In the genomic region with DNA sequence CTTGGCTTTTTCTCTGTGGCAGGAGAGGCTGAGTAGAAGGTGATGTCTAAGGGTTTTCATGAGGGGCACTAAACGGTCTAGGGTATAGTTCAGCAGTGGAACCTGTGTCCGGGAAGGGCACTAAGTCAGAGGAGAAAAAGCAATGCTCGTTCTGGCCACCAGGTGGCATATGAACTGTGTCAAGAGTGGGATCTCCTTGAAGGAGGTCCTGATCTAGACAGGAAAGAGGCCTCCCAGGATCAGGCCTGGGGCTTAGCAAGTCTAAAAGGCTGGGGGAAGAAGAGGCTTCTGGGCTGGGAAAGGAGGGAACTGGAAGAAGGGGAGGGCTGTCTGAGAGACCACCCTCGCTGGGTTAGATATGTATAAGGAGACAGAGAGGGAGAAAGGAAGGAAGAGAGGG, we compare ENCODE assay signal across 8 mouse cellular contexts. TPM values are rescaled to one million over a fixed set of nuclear protein-coding genes. Genes with fewer than 3 reads are reported as not detected.
DNase-seq lines count a peak whose midpoint lies in the region; ATAC-seq and TF ChIP-seq lines count a peak whose summit lies in the region.

No protein-coding gene starts in this region.

- H3K9ac ChIP-seq in lung, embryonic 14.5 days = no peak overlapping the region

- TF ChIP-seq POLR2A in embryonic fibroblast, embryonic 13.5 days (IDR thresholded peaks at IDR 0.05; ENCODE audit: low read depth, low read length) = no peak

- no peaks in the 10 kb centered on the region; the same call in 1 of the 2 replicates for H3K27me3 ChIP-seq in lung, embryonic 14.5 days (ENCODE audit: insufficient read depth, low read length)

- peak; percentile 41; the same call in 1 of the 2 replicates for TF ChIP-seq CTCF in embryonic fibroblast, embryonic 13.5 days (IDR thresholded peaks at IDR 0.05; ENCODE audit: borderline replicate concordance, insufficient read depth, low read length)
- TF ChIP-seq CTCF in lung, embryonic 14.5 days (IDR thresholded peaks at IDR 0.05; ENCODE audit: low read depth) = peak; percentile 93

- no peaks in the 10 kb centered on the region for H3K9me3 ChIP-seq in lung, embryonic 14.5 days (ENCODE audit: low read depth, low read length)

- no peaks in the 10 kb centered on the region for H3K4me1 ChIP-seq in embryonic fibroblast, embryonic 13.5 days (ENCODE audit: control insufficient read depth, insufficient read depth, low read length)
- peaks cover 4% of the 10 kb centered on the region; the same call in 1 of the 2 replicates for H3K4me1 ChIP-seq in lung, embryonic 14.5 days (ENCODE audit: insufficient read depth)

- DNase-seq in ES-CJ7 (ENCODE audit: low read depth, low spot score) = peak; percentile 72
- DNase-seq in brain, adult 2 months (ENCODE audit: low read depth, low spot score) = peak; percentile 91
- peak; percentile 79 to 90 for DNase-seq in heart, postnatal 14 days
- peak; percentile 85 for DNase-seq in layer of hippocampus, adult 11-12 months (ENCODE audit: low spot score)
- DNase-seq in lung, embryonic 14.5 days = peak; percentile 94
- peak; percentile 67 for DNase-seq in ovary, postnatal 36 days (ENCODE audit: low spot score)
- peak; percentile 82 for DNase-seq in thymus, postnatal 4 days

- no peak overlapping the region for H3K27ac ChIP-seq in embryonic fibroblast, embryonic 13.5 days (ENCODE audit: insufficient read depth, low read length)
- H3K27ac ChIP-seq in lung, embryonic 14.5 days (ENCODE audit: low read depth) = no peak overlapping the region

- no peaks in the 10 kb centered on the region for H3K36me3 ChIP-seq in lung, embryonic 14.5 days (ENCODE audit: insufficient read depth)

- ATAC-seq in lung, embryonic 14.5 days (ENCODE audit: insufficient read depth) = peak; percentile 21; the same call in 1 of the 2 replicates

- H3K4me3 ChIP-seq in embryonic fibroblast, embryonic 13.5 days (ENCODE audit: insufficient read depth, low read length) = no peak overlapping the region
- H3K4me3 ChIP-seq in lung, embryonic 14.5 days (ENCODE audit: low read depth, low read length) = no peak overlapping the region

- 7% methylated on average over 4 of the region's 4 CpGs for WGBS in lung, embryonic 14.5 days

- intact Hi-C loops in heart, postnatal 14 days (cut with DNase I) = loop anchor here (1.0 to 10.0 kb wide), 4 partner anchors 70 to 552 kb away; no protein-coding TSS in a partner anchor

- H3K4me2 ChIP-seq in lung, embryonic 14.5 days = no peak overlapping the region

RNA-seq across cellular contexts. Expression of a gene that starts 16.4 kb away (rescaled TPM):
- not detected in 2 replicates for polyA plus RNA-seq in embryonic fibroblast, embryonic 13.5 days (2011; ENCODE audit: insufficient read length, low read depth, missing spikeins)
- not detected for total RNA-seq in heart, postnatal 14 days (2021)
- polyA plus RNA-seq in lung, embryonic 14.5 days (2014; fragmentation: Nextera tagmentation; extraction: Ambion mirVana) = not detected in 2 replicates

RNA-seq across cellular contexts. Expression of a gene that starts 56.2 kb away (rescaled TPM):
- 23.7 and 50.9 TPM in 2 replicates for polyA plus RNA-seq in embryonic fibroblast, embryonic 13.5 days (2011; ENCODE audit: insufficient read length, low read depth, missing spikeins)
- total RNA-seq in heart, postnatal 14 days (2021) = 100 to 1,000 TPM; 397 to 446 TPM
- polyA plus RNA-seq in lung, embryonic 14.5 days (2014; fragmentation: Nextera tagmentation; extraction: Ambion mirVana) = 4.0 and 4.4 TPM in 2 replicates

RNA-seq across cellular contexts. Expression of a gene that starts 59.3 kb away (rescaled TPM):
- 1.5 and 4.2 TPM in 2 replicates for polyA plus RNA-seq in embryonic fibroblast, embryonic 13.5 days (2011; ENCODE audit: insufficient read length, low read depth, missing spikeins)
- total RNA-seq in heart, postnatal 14 days (2021) = 1 to 10 TPM; 5.5 to 6.2 TPM
- 0.60 and 0.61 TPM in 2 replicates for polyA plus RNA-seq in lung, embryonic 14.5 days (2014; fragmentation: Nextera tagmentation; extraction: Ambion mirVana)
